Mouse (Mus musculus) forebrain, embryonic 11.5 days (tissue): ENCODE measurements around the gene Cacna2d1. TPM values are rescaled to one million over a fixed set of nuclear protein-coding genes. Genes with fewer than 3 reads are reported as not detected.

Source experiments
- ATAC-seq: fragments of 200-750 bp; cut with Nextera tagmentation; replicated peaks from 2 replicates; pipeline ENCODE4 v1.8.0; 2017; ENCODE audit warnings: moderate TSS enrichment; ENCODE audit not compliant: low FRiP score
- DNase-seq: peaks from one replicate; pipeline ENCODE4 v3.0.0-alpha.2; 2017; ENCODE audit warnings: low spot score
- H3K27ac ChIP-seq: fragments of 300-500 bp; sonication (generic); 2 replicates; pipeline ENCODE4 v1.5.1; 2014; ENCODE audit warnings: low read depth, low read length
- H3K27me3 ChIP-seq: fragments of 300-500 bp; sonication (generic); 2 replicates; pipeline ENCODE4 v1.6.1; 2014; ENCODE audit warnings: mild to moderate bottlenecking, low read length, mixed read lengths; ENCODE audit not compliant: control insufficient read depth, insufficient read depth
- H3K36me3 ChIP-seq: fragments of 300-500 bp; sonication (generic); 2 replicates; pipeline ENCODE4 v1.6.1; 2014; ENCODE audit warnings: mild to moderate bottlenecking, low read length, moderate library complexity, mixed read lengths; ENCODE audit not compliant: control insufficient read depth, insufficient read depth
- H3K4me1 ChIP-seq: fragments of 300-500 bp; sonication (generic); replicated peaks from 2 replicates; pipeline ENCODE4 v1.6.1; 2014; ENCODE audit warnings: low read length, mixed read lengths; ENCODE audit not compliant: control insufficient read depth, insufficient read depth
- H3K4me2 ChIP-seq: fragments of 300-500 bp; sonication (generic); 2 replicates; pipeline ENCODE4 v1.6.1; 2014; ENCODE audit warnings: low read depth, mild to moderate bottlenecking, low read length, moderate library complexity, mixed read lengths; ENCODE audit not compliant: severe bottlenecking
- H3K4me3 ChIP-seq: fragments of 300-500 bp; sonication (generic); 2 replicates; pipeline ENCODE4 v1.5.1; 2014; ENCODE audit warnings: low read depth, low read length
- H3K9ac ChIP-seq: fragments of 300-500 bp; sonication (generic); 2 replicates; pipeline ENCODE4 v1.6.1; 2014; ENCODE audit warnings: low read length
- H3K9me3 ChIP-seq: fragments of 300-500 bp; sonication (generic); 2 replicates; pipeline ENCODE4 v1.6.1; 2016; ENCODE audit warnings: low read length, mixed read lengths; ENCODE audit not compliant: control insufficient read depth
- WGBS: fragments of 180-500 bp; shearing (Covaris S2); extraction: QIAGEN DNeasy Blood & Tissue Kit; methylation state at CpG from one replicate; pipeline ENCODE4 v1.1.7; 2014; 5-methylcytosine and 5-hydroxymethylcytosine counted together
- polyA plus RNA-seq: library from polyadenylated mRNA; unstranded; fragments of >200 nt; fragmentation: Nextera tagmentation; extraction: Ambion mirVana; gene quantifications from 2 replicates; pipeline ENCODE4 v1.2.1, GENCODE M21; 2014

The Cacna2d1 gene
- polyA plus RNA-seq, 1 experiment from 2014 or later, result 21.9 TPM

GRCm38 (mm10) chr5:16166117-16166867 lies 231.8 kb downstream of the Cacna2d1 start:
- H3K27me3 ChIP-seq, result no peaks in the 10 kb centered on the region
- no peak overlapping the region for H3K4me2 ChIP-seq
- H3K4me3 ChIP-seq, result no peak overlapping the region
- DNase-seq (peak; percentile 50), ATAC-seq (peak; percentile 86)
- no peak overlapping the region for H3K9ac ChIP-seq
- H3K4me1 ChIP-seq, result no peaks in the 10 kb centered on the region
- no peaks in the 10 kb centered on the region for H3K36me3 ChIP-seq
- no peak overlapping the region for H3K27ac ChIP-seq
- 47% methylated on average over 12 of the region's 12 CpGs for WGBS
- no peaks in the 10 kb centered on the region for H3K9me3 ChIP-seq

- 76% methylated on average over 1 of the region's 1 CpGs for WGBS
Measured at GRCm38 (mm10) chr5:16166868-16167267, 232.4 kb downstream of the Cacna2d1 start.

GRCm38 (mm10) chr5:16181041-16181440 lies 246.6 kb downstream of the Cacna2d1 start:
- 92% methylated on average over 7 of the region's 7 CpGs for WGBS
- H3K4me3 ChIP-seq, result no peak overlapping the region
- H3K9ac ChIP-seq, result no peak overlapping the region
- DNase-seq, result no peak
- H3K9me3 ChIP-seq, result no peaks in the 10 kb centered on the region
- no peak for ATAC-seq
- no peak overlapping the region for H3K4me2 ChIP-seq
- H3K36me3 ChIP-seq, result no peaks in the 10 kb centered on the region
- H3K27me3 ChIP-seq, result no peaks in the 10 kb centered on the region
- no peak overlapping the region for H3K27ac ChIP-seq
- no peaks in the 10 kb centered on the region for H3K4me1 ChIP-seq

More at GRCm38 (mm10) chr5:16166868-16167267, 232.4 kb downstream of the Cacna2d1 start:
- no peaks in the 10 kb centered on the region for H3K27me3 ChIP-seq
- no peaks in the 10 kb centered on the region for H3K9me3 ChIP-seq
- H3K4me1 ChIP-seq, result no peaks in the 10 kb centered on the region
- H3K36me3 ChIP-seq, result no peaks in the 10 kb centered on the region
- H3K4me2 ChIP-seq, result no peak overlapping the region
- no peak overlapping the region for H3K27ac ChIP-seq
- ATAC-seq (no peak), DNase-seq (no peak)
- H3K9ac ChIP-seq, result no peak overlapping the region
- H3K4me3 ChIP-seq, result no peak overlapping the region

GRCm38 (mm10) chr5:16184064-16184463 lies 249.6 kb downstream of the Cacna2d1 start:
- no peak overlapping the region for H3K4me3 ChIP-seq
- H3K9ac ChIP-seq, result no peak overlapping the region
- H3K4me1 ChIP-seq, result no peaks in the 10 kb centered on the region
- DNase-seq, result no peak
- ATAC-seq, result no peak
- H3K27me3 ChIP-seq, result no peaks in the 10 kb centered on the region
- WGBS, result 89% methylated on average over 1 of the region's 1 CpGs
- H3K9me3 ChIP-seq, result no peaks in the 10 kb centered on the region
- no peak overlapping the region for H3K27ac ChIP-seq
- no peak overlapping the region for H3K4me2 ChIP-seq
- no peaks in the 10 kb centered on the region for H3K36me3 ChIP-seq

GRCm38 (mm10) chr5:16187931-16188330 lies 253.4 kb downstream of the Cacna2d1 start:
- Histone ChIP-seq H3K27me3 (no peaks in the 10 kb centered on the region), H3K4me1 (no peaks in the 10 kb centered on the region), H3K36me3 (no peaks in the 10 kb centered on the region), H3K27ac (no peak overlapping the region), H3K4me3 (no peak overlapping the region), H3K4me2 (no peak overlapping the region), H3K9me3 (no peaks in the 10 kb centered on the region), H3K9ac (no peak overlapping the region)
- 72% methylated on average over 3 of the region's 3 CpGs for WGBS
- no peak for ATAC-seq
- DNase-seq, result no peak

- Histone ChIP-seq H3K27me3 (no peaks in the 10 kb centered on the region), H3K27ac (no peak overlapping the region), H3K4me2 (no peak overlapping the region), H3K4me1 (no peaks in the 10 kb centered on the region), H3K36me3 (no peaks in the 10 kb centered on the region), H3K4me3 (no peak overlapping the region), H3K9me3 (no peaks in the 10 kb centered on the region), H3K9ac (no peak overlapping the region)
- WGBS, result 75% methylated on average over 4 of the region's 4 CpGs
- DNase-seq, result no peak
- ATAC-seq, result no peak
Measured at GRCm38 (mm10) chr5:16189878-16190277, 255.4 kb downstream of the Cacna2d1 start.

GRCm38 (mm10) chr5:16191165-16191564 lies 256.7 kb downstream of the Cacna2d1 start:
- H3K36me3 ChIP-seq, result no peaks in the 10 kb centered on the region
- H3K4me2 ChIP-seq, result no peak overlapping the region
- no peak overlapping the region for H3K4me3 ChIP-seq
- 87% methylated on average over 3 of the region's 3 CpGs for WGBS
- no peaks in the 10 kb centered on the region for H3K27me3 ChIP-seq
- no peak for ATAC-seq
- H3K4me1 ChIP-seq, result no peaks in the 10 kb centered on the region
- no peak overlapping the region for H3K27ac ChIP-seq
- DNase-seq, result no peak
- H3K9me3 ChIP-seq, result no peaks in the 10 kb centered on the region
- H3K9ac ChIP-seq, result no peak overlapping the region

GRCm38 (mm10) chr5:16199816-16200215 lies 265.3 kb downstream of the Cacna2d1 start:
- no peak overlapping the region for H3K27ac ChIP-seq
- H3K27me3 ChIP-seq, result no peaks in the 10 kb centered on the region
- H3K4me2 ChIP-seq, result no peak overlapping the region
- H3K4me3 ChIP-seq, result no peak overlapping the region
- ATAC-seq (peak; percentile 82), DNase-seq (no peak)
- no peaks in the 10 kb centered on the region for H3K4me1 ChIP-seq
- WGBS, result 42% methylated on average over 2 of the region's 2 CpGs
- H3K9ac ChIP-seq, result no peak overlapping the region
- H3K36me3 ChIP-seq, result no peaks in the 10 kb centered on the region
- H3K9me3 ChIP-seq, result no peaks in the 10 kb centered on the region

- H3K27ac ChIP-seq, result no peak overlapping the region
- WGBS, result 49% methylated on average over 4 of the region's 4 CpGs
- no peaks in the 10 kb centered on the region for H3K27me3 ChIP-seq
- H3K4me1 ChIP-seq, result no peaks in the 10 kb centered on the region
- H3K4me3 ChIP-seq, result no peak overlapping the region
- ATAC-seq (no peak), DNase-seq (no peak)
- H3K9ac ChIP-seq, result no peak overlapping the region
- no peaks in the 10 kb centered on the region for H3K36me3 ChIP-seq
- no peaks in the 10 kb centered on the region for H3K9me3 ChIP-seq
- no peak overlapping the region for H3K4me2 ChIP-seq
Measured at GRCm38 (mm10) chr5:16221960-16222359, 287.5 kb downstream of the Cacna2d1 start.
